Comparison of ENCODE assay signal across 8 mouse cellular contexts in the genomic region with DNA sequence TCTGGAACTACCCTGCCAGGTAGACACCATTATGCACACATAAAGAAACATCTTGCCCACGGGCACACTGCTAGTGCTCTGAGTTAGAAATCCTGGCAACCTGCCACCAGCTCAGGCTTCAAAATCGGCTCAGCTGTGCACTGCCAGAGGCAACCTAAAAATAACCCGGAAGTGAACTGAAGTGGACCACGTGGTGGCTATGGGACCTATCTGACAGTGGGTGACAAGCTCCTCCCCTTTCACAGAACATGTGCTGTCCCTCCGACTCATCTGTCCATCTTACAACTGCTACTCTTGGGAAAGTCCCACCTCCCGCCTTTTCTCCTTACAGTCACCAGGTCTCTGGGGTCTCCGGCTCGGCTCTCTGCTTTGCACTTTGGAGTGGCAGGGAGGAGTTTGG. TPM values are rescaled to one million over a fixed set of nuclear protein-coding genes. Genes with fewer than 3 reads are reported as not detected.
A peak's percentile ranks its signal among the peaks of the same experiment; 100 is the strongest.
DNase-seq lines count a peak whose midpoint lies in the region; ATAC-seq lines count a peak whose summit lies in the region.

No protein-coding gene starts in this region.

- H3K9ac ChIP-seq in embryonic facial prominence, embryonic 11.5 days (replicated peaks; ENCODE audit: low read length) = no peak overlapping the region
- H3K9ac ChIP-seq in heart, embryonic 11.5 days (ENCODE audit: low read depth, low read length) = no peak overlapping the region
- H3K9ac ChIP-seq in neural tube, embryonic 15.5 days (replicated peaks) = no peak overlapping the region

- H3K9me3 ChIP-seq in embryonic facial prominence, embryonic 11.5 days (replicated peaks; ENCODE audit: control insufficient read depth, low read length) = no peaks in the 10 kb centered on the region
- H3K9me3 ChIP-seq in heart, embryonic 11.5 days (replicated peaks; ENCODE audit: control insufficient read depth, low read length) = no peaks in the 10 kb centered on the region
- no peaks in the 10 kb centered on the region for H3K9me3 ChIP-seq in neural tube, embryonic 15.5 days (replicated peaks)

- DNase-seq in B cell, adult 2 months = peak; percentile 68 to 70
- DNase-seq in R1 (ENCODE audit: low read depth, low spot score) = peak; percentile 77
- DNase-seq in embryonic facial prominence, embryonic 11.5 days (ENCODE audit: low spot score) = peak; percentile 40
- peak; percentile 47 for DNase-seq in kidney, adult 9 months
- DNase-seq in lung, adult 18-20 months = peak; percentile 56 to 73
- peak; percentile 82 for DNase-seq in thymus, postnatal 14 days

- no peaks in the 10 kb centered on the region for H3K27me3 ChIP-seq in embryonic facial prominence, embryonic 11.5 days (ENCODE audit: control insufficient read depth, insufficient read depth, low read length)
- no peaks in the 10 kb centered on the region for H3K27me3 ChIP-seq in heart, embryonic 11.5 days (ENCODE audit: control insufficient read depth, insufficient read depth, low read length)
- no peaks in the 10 kb centered on the region for H3K27me3 ChIP-seq in neural tube, embryonic 15.5 days (replicated peaks)

- no peak overlapping the region for H3K4me3 ChIP-seq in embryonic facial prominence, embryonic 11.5 days (ENCODE audit: low read depth, low read length)
- no peak overlapping the region for H3K4me3 ChIP-seq in heart, embryonic 11.5 days (ENCODE audit: low read depth, low read length)
- H3K4me3 ChIP-seq in neural tube, embryonic 15.5 days (replicated peaks) = no peak overlapping the region

- no peaks in the 10 kb centered on the region for H3K36me3 ChIP-seq in embryonic facial prominence, embryonic 11.5 days (replicated peaks; ENCODE audit: control insufficient read depth, insufficient read depth, low read depth, low read length)
- no peaks in the 10 kb centered on the region for H3K36me3 ChIP-seq in heart, embryonic 11.5 days (ENCODE audit: control insufficient read depth, insufficient read depth, low read length)
- no peaks in the 10 kb centered on the region for H3K36me3 ChIP-seq in neural tube, embryonic 15.5 days

- ATAC-seq in embryonic facial prominence, embryonic 11.5 days (replicated peaks; ENCODE audit: insufficient number of reproducible peaks, low FRiP score, low TSS enrichment, low read depth) = peak; percentile 57; the same call in 1 of the 2 replicates
- ATAC-seq in heart, embryonic 11.5 days (replicated peaks; ENCODE audit: insufficient number of reproducible peaks, low FRiP score, low TSS enrichment) = peak; percentile 75
- ATAC-seq in neural tube, embryonic 15.5 days (ENCODE audit: low FRiP score) = peak; percentile 58

- WGBS in embryonic facial prominence, embryonic 11.5 days = 47% methylated on average over 8 of the region's 8 CpGs
- 15% methylated on average over 8 of the region's 8 CpGs for whole genome bisulfite sequencing in heart, embryonic 11.5 days (ENCODE audit: insufficient replicate concordance)
- WGBS in neural tube, embryonic 15.5 days = 35% methylated on average over 8 of the region's 8 CpGs

- no peak overlapping the region for H3K27ac ChIP-seq in embryonic facial prominence, embryonic 11.5 days (replicated peaks; ENCODE audit: low read depth, low read length)
- H3K27ac ChIP-seq in heart, embryonic 11.5 days (ENCODE audit: low read depth, low read length) = no peak overlapping the region; the same call in 1 of the 2 replicates
- no peak overlapping the region for H3K27ac ChIP-seq in neural tube, embryonic 15.5 days (replicated peaks)

- H3K4me2 ChIP-seq in embryonic facial prominence, embryonic 11.5 days (ENCODE audit: low read depth, low read length) = no peak overlapping the region
- H3K4me2 ChIP-seq in heart, embryonic 11.5 days = peak overlapping the region; percentile 31
- H3K4me2 ChIP-seq in neural tube, embryonic 15.5 days = no peak overlapping the region

- H3K4me1 ChIP-seq in embryonic facial prominence, embryonic 11.5 days (ENCODE audit: control insufficient read depth, insufficient read depth, low read length) = no peaks in the 10 kb centered on the region; the same call in 1 of the 2 replicates
- H3K4me1 ChIP-seq in heart, embryonic 11.5 days (ENCODE audit: control insufficient read depth, insufficient read depth, low read length) = peaks cover 36% of the 10 kb centered on the region
- peaks cover 47% of the 10 kb centered on the region for H3K4me1 ChIP-seq in neural tube, embryonic 15.5 days

RNA-seq across cellular contexts. Expression of a gene that starts 10.3 kb away (rescaled TPM):
- 11.5 and 11.8 TPM in 2 replicates for polyA plus RNA-seq in embryonic facial prominence, embryonic 11.5 days (2014; fragmentation: Nextera tagmentation; extraction: Ambion mirVana)
- polyA plus RNA-seq in heart, embryonic 11.5 days (2014; fragmentation: Nextera tagmentation; extraction: Ambion mirVana) = 10.7 and 14.8 TPM in 2 replicates
- 16.3 and 16.7 TPM in 2 replicates for polyA plus RNA-seq in neural tube, embryonic 15.5 days (2015; fragmentation: Nextera tagmentation; extraction: Ambion mirVana)
